Mouse (Mus musculus) kidney, embryonic 14.5 days (tissue): ENCODE data around the gene Cpt1c. TPM values are rescaled to one million over a fixed set of nuclear protein-coding genes. Genes with fewer than 3 reads are reported as not detected.
A peak's percentile ranks its signal among the peaks of the same experiment; 100 is the strongest.

ENCODE experiments used
- ATAC-seq: fragments of 200-750 bp; cut with Nextera tagmentation; 2 replicates; pipeline ENCODE4 v1.8.0; 2017; ENCODE audit warnings: moderate number of reproducible peaks, mild to moderate bottlenecking, moderate TSS enrichment, moderate library complexity; ENCODE audit not compliant: low FRiP score, low TSS enrichment
- H3K27ac ChIP-seq: fragments of 300-500 bp; sonication (generic); 2 replicates; pipeline ENCODE4 v1.5.1; 2014; ENCODE audit warnings: low read depth, mild to moderate bottlenecking, low read length, moderate library complexity, mixed read lengths
- H3K27me3 ChIP-seq: fragments of 300-500 bp; sonication (generic); 2 replicates; pipeline ENCODE4 v1.6.1; 2014; ENCODE audit warnings: mild to moderate bottlenecking, low read length; ENCODE audit not compliant: control insufficient read depth, insufficient read depth
- H3K36me3 ChIP-seq: fragments of 300-500 bp; sonication (generic); 2 replicates; pipeline ENCODE4 v1.6.1; 2014; ENCODE audit warnings: low read length, mixed read lengths; ENCODE audit not compliant: control insufficient read depth, insufficient read depth
- H3K4me1 ChIP-seq: fragments of 300-500 bp; sonication (generic); 2 replicates; pipeline ENCODE4 v1.6.1; 2014; ENCODE audit warnings: low read length, mixed read lengths; ENCODE audit not compliant: control insufficient read depth, insufficient read depth
- H3K4me2 ChIP-seq: fragments of 300-500 bp; sonication (generic); replicated peaks from 2 replicates; pipeline ENCODE4 v1.6.1; 2014; ENCODE audit warnings: low read depth, mild to moderate bottlenecking, low read length
- H3K4me3 ChIP-seq: fragments of 300-500 bp; sonication (generic); 2 replicates; pipeline ENCODE4 v1.5.1; 2014; ENCODE audit warnings: mild to moderate bottlenecking, low read length
- H3K9ac ChIP-seq: fragments of 300-500 bp; sonication (generic); 2 replicates; pipeline ENCODE4 v1.6.1; 2014; ENCODE audit warnings: low read depth, mild to moderate bottlenecking, low read length, moderate library complexity
- H3K9me3 ChIP-seq: fragments of 300-500 bp; sonication (generic); 2 replicates; pipeline ENCODE4 v1.6.1; 2016; ENCODE audit warnings: low read length; ENCODE audit not compliant: control insufficient read depth
- WGBS: fragments of 180-500 bp; shearing (Covaris S2); extraction: QIAGEN DNeasy Blood & Tissue Kit; methylation state at CpG from one replicate; pipeline ENCODE4 v1.1.7; 2014; 5-methylcytosine and 5-hydroxymethylcytosine counted together
- polyA plus RNA-seq: library from polyadenylated mRNA; unstranded; fragments of >200 nt; fragmentation: Nextera tagmentation; extraction: Ambion mirVana; gene quantifications from 2 replicates; pipeline ENCODE4 v1.2.1, GENCODE M21; 2014

Gene Cpt1c
- polyA plus RNA-seq, 1 experiment from 2014 or later, result 19.2 TPM

- peak overlapping the region; percentile 97 for H3K4me3 ChIP-seq
- peak overlapping the region; percentile 96 for H3K27ac ChIP-seq
- peak overlapping the region; percentile 82 for H3K9ac ChIP-seq
- under 1% methylated on average over 29 of the region's 29 CpGs for whole genome bisulfite sequencing
- no peaks in the 10 kb centered on the region for H3K27me3 ChIP-seq
- peak overlapping the region; percentile 68 for H3K4me2 ChIP-seq
- H3K9me3 ChIP-seq, result no peaks in the 10 kb centered on the region
- ATAC-seq, result peak; percentile 21
- peaks cover 26% of the 10 kb centered on the region for H3K4me1 ChIP-seq
- peaks cover 30% of the 10 kb centered on the region for H3K36me3 ChIP-seq
These were observed 12.4 kb upstream of the Cpt1c start for GRCm38 (mm10) chr7:44986879-44987718.

GRCm38 (mm10) chr7:44986192-44986878 lies 11.7 kb upstream of the Cpt1c start, which contains the start of gene Prmt1:
Prmt1 (minus strand) TSS chr7:44986568.
- H3K4me2 ChIP-seq, result peak within 1 kb of the TSS; percentile 68
- peak within 1 kb of the TSS; percentile 99 for H3K9ac ChIP-seq
- H3K9me3 ChIP-seq, result no peaks in the 10 kb centered on the region
- peaks cover 30% of the 10 kb centered on the region for H3K36me3 ChIP-seq
- peak within 1 kb of the TSS; percentile 98 for H3K27ac ChIP-seq
- peak within 1 kb of the TSS; percentile 97 for H3K4me3 ChIP-seq
- no peaks in the 10 kb centered on the region for H3K27me3 ChIP-seq
- ATAC-seq, result peak; percentile 96
- peaks cover 26% of the 10 kb centered on the region for H3K4me1 ChIP-seq
- under 1% methylated on average over 42 of the region's 42 CpGs for WGBS

- 0% methylated on average over 25 of the region's 45 CpGs for whole genome bisulfite sequencing
- H3K4me3 ChIP-seq, result peak overlapping the region; percentile 97
- H3K27ac ChIP-seq, result peak overlapping the region; percentile 98
- H3K27me3 ChIP-seq, result no peaks in the 10 kb centered on the region
- peaks cover 26% of the 10 kb centered on the region for H3K4me1 ChIP-seq
- peaks cover 35% of the 10 kb centered on the region for H3K36me3 ChIP-seq
- peak overlapping the region; percentile 99 for H3K9ac ChIP-seq
- peak overlapping the region; percentile 55 for H3K4me2 ChIP-seq
- H3K9me3 ChIP-seq, result no peaks in the 10 kb centered on the region
- ATAC-seq, result peak; percentile 33
These were observed 11.0 kb upstream of the Cpt1c start for GRCm38 (mm10) chr7:44985595-44986191.

- ATAC-seq, result no peak
- Histone ChIP-seq H3K36me3 (peaks cover 43% of the 10 kb centered on the region), H3K4me3 (peak overlapping the region; percentile 97), H3K27me3 (no peaks in the 10 kb centered on the region), H3K9me3 (no peaks in the 10 kb centered on the region), H3K4me2 (peak overlapping the region; percentile 55), H3K9ac (peak overlapping the region; percentile 99; the same call in 1 of the 2 replicates), H3K27ac (peak overlapping the region; percentile 8; the same call in 1 of the 2 replicates), H3K4me1 (peaks cover 26% of the 10 kb centered on the region)
- 36% methylated on average over 3 of the region's 3 CpGs for WGBS
These were observed 10.1 kb upstream of the Cpt1c start for GRCm38 (mm10) chr7:44984833-44985164.

GRCm38 (mm10) chr7:44983944-44984832 lies 9.5 kb upstream of the Cpt1c start:
- H3K4me1 ChIP-seq, result peaks cover 24% of the 10 kb centered on the region
- H3K4me2 ChIP-seq, result peak overlapping the region; percentile 55
- peak overlapping the region; percentile 97 for H3K4me3 ChIP-seq
- H3K36me3 ChIP-seq, result peaks cover 46% of the 10 kb centered on the region
- H3K27me3 ChIP-seq, result no peaks in the 10 kb centered on the region
- H3K27ac ChIP-seq, result peak overlapping the region; percentile 24; the same call in 1 of the 2 replicates
- H3K9me3 ChIP-seq, result no peaks in the 10 kb centered on the region
- 73% methylated on average over 7 of the region's 7 CpGs for WGBS
- no peak for ATAC-seq
- H3K9ac ChIP-seq, result peak overlapping the region; percentile 99; the same call in 1 of the 2 replicates

- no peaks in the 10 kb centered on the region for H3K9me3 ChIP-seq
- peaks cover 17% of the 10 kb centered on the region for H3K4me1 ChIP-seq
- no peak overlapping the region; the same call in 1 of the 2 replicates for H3K4me3 ChIP-seq
- WGBS, result 35% methylated on average over 6 of the region's 6 CpGs
- no peaks in the 10 kb centered on the region for H3K27me3 ChIP-seq
- H3K9ac ChIP-seq, result no peak overlapping the region
- ATAC-seq, result no peak
- H3K27ac ChIP-seq, result no peak overlapping the region
- H3K4me2 ChIP-seq, result no peak overlapping the region
- H3K36me3 ChIP-seq, result peaks cover 55% of the 10 kb centered on the region
These were observed 8.4 kb upstream of the Cpt1c start for GRCm38 (mm10) chr7:44983085-44983484.

GRCm38 (mm10) chr7:44981539-44981938 lies 6.9 kb upstream of the Cpt1c start:
- peaks cover 15% of the 10 kb centered on the region for H3K4me1 ChIP-seq
- H3K27me3 ChIP-seq, result no peaks in the 10 kb centered on the region
- no peak for ATAC-seq
- H3K9ac ChIP-seq, result no peak overlapping the region
- H3K27ac ChIP-seq, result no peak overlapping the region
- H3K9me3 ChIP-seq, result no peaks in the 10 kb centered on the region
- peaks cover 70% of the 10 kb centered on the region for H3K36me3 ChIP-seq
- H3K4me2 ChIP-seq, result no peak overlapping the region
- no peak overlapping the region for H3K4me3 ChIP-seq
- 94% methylated on average over 8 of the region's 8 CpGs for WGBS

GRCm38 (mm10) chr7:44978300-44978699 lies 3.6 kb upstream of the Cpt1c start:
- no peaks in the 10 kb centered on the region for H3K27me3 ChIP-seq
- peaks cover 75% of the 10 kb centered on the region for H3K36me3 ChIP-seq
- ATAC-seq, result no peak
- peaks cover 6% of the 10 kb centered on the region; the same call in 1 of the 2 replicates for H3K4me1 ChIP-seq
- no peaks in the 10 kb centered on the region for H3K9me3 ChIP-seq
- no peak overlapping the region for H3K9ac ChIP-seq
- WGBS, result 93% methylated on average over 3 of the region's 3 CpGs
- H3K4me3 ChIP-seq, result no peak overlapping the region
- H3K27ac ChIP-seq, result no peak overlapping the region
- H3K4me2 ChIP-seq, result no peak overlapping the region
